Mouse (Mus musculus) E14TG2a.4 (cell line): ENCODE measurements around the gene Dgcr2.

Source experiments
- CTCF ChIP-seq: conservative IDR thresholded peaks from 2 replicates; pipeline ENCODE4 v1.5.1; 2014; ENCODE audit warnings: low read length
- NANOG ChIP-seq: IDR thresholded peaks from 2 replicates; pipeline ENCODE4 v1.6.1; 2014; ENCODE audit warnings: borderline replicate concordance, low read length, mixed read lengths
- POU5F1 ChIP-seq: IDR thresholded peaks from 2 replicates; pipeline ENCODE4 v1.6.1; 2014; ENCODE audit warnings: low read length, borderline replicate concordance

DNA sequence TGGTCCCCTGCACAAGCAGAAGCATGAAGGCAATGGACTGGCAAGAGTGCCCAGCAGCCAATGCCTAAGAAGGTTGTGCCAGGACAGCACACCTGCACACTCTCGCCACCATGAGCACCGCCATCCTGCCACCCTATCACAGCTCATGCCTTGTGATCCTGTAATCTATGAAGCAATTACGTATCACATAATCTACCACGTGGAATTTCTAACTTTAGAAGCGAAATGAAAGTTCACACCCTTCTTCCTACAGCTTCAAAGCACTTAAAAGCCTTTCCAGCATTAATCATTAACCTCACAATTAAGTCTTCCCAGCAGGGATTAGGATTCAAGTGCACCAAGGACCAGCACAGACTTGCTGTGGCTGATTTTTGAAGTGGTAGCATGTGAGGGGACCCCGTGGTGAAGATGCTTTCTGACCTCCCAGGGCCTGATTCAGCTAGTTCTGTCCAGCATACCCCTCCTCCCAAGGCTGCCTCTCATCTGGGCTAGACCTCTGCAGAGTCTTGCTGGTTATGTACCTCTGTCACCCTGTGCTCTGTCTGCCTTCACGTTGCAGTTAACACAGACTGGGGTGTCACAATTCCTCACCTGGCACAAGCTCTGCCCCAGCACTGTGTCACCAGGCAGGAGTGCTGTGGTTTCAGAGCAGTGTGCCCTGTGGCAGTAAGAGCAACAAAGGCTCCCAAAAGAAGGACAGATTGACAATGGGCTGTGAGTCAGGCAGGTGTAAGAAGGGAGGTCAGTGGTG is 46.9 kb upstream of the Dgcr2 start:
- TF ChIP-seq CTCF (no peak), NANOG (0 out of 2 replicates have a peak, but pooled peaks have one; percentile 7), POU5F1 (no peak)
